ENCODE assay signal across 32 mouse cellular contexts in the genomic region with DNA sequence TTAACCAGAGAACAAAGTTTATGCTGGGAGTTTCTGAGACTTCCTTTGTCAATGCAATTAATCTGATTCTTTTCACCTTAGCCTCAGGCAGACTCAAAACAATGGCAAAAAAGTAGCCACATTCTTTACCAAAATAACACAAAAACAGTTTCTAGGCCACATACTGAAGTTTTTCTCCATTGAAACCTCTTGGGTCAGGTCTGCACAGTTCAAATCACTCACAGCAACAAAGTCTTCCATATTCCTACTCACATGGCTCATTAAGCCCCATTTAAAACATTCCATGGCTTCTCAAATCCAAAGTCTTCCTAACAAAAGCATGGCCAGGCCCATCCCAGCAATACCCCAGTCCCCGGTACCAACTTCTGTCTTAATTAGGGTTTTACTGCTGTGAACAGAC.
"Had no signal": no experiment of that assay in that cellular context is flagged by ENCODE, and none has a peak within 500 bp of the region (broad histone marks: within the 10 kb centered on the region; RNA-seq: fewer than 3 reads in every experiment).

No protein-coding gene starts in this region.

- H3K4me1 ChIP-seq: limb, embryonic 10.5 days; limb, embryonic 12.5 days; limb, embryonic 13.5 days; limb, embryonic 15.5 days; liver, embryonic 12.5 days; liver, embryonic 13.5 days; lung, embryonic 15.5 days; megakaryocyte, embryonic 14.5 days; midbrain, embryonic 10.5 days; midbrain, embryonic 12.5 days; midbrain, embryonic 13.5 days; midbrain, embryonic 15.5 days; neural tube, embryonic 12.5 days had no signal

- H3K27ac ChIP-seq: limb, embryonic 10.5 days; limb, embryonic 12.5 days; limb, embryonic 13.5 days; limb, embryonic 15.5 days; liver, embryonic 12.5 days; liver, embryonic 13.5 days; liver, embryonic 14.5 days; liver, embryonic 15.5 days; lung, embryonic 15.5 days; macrophage; midbrain, embryonic 10.5 days; midbrain, embryonic 12.5 days; midbrain, embryonic 13.5 days; midbrain, embryonic 15.5 days; neural tube, embryonic 12.5 days had no signal

- H3K4me2 ChIP-seq: limb, embryonic 12.5 days; limb, embryonic 13.5 days; limb, embryonic 15.5 days; liver, embryonic 11.5 days; liver, embryonic 12.5 days; liver, embryonic 13.5 days; liver, embryonic 15.5 days; lung, embryonic 14.5 days; lung, embryonic 15.5 days; midbrain, embryonic 11.5 days; midbrain, embryonic 12.5 days; midbrain, embryonic 13.5 days; midbrain, embryonic 15.5 days; neural tube, embryonic 12.5 days had no signal

- H3K9ac ChIP-seq: limb, embryonic 12.5 days; limb, embryonic 13.5 days; limb, embryonic 15.5 days; liver, embryonic 12.5 days; liver, embryonic 13.5 days; liver, embryonic 14.5 days; liver, embryonic 15.5 days; liver, postnatal 0 days; lung, embryonic 14.5 days; lung, embryonic 15.5 days; midbrain, embryonic 12.5 days; midbrain, embryonic 13.5 days; midbrain, embryonic 15.5 days; neural tube, embryonic 12.5 days had no signal

- H3K9me3 ChIP-seq: limb, embryonic 10.5 days; limb, embryonic 12.5 days; limb, embryonic 13.5 days; limb, embryonic 15.5 days; liver, embryonic 12.5 days; liver, embryonic 13.5 days; liver, embryonic 15.5 days; lung, embryonic 15.5 days; megakaryocyte, embryonic 14.5 days; midbrain, embryonic 10.5 days; midbrain, embryonic 12.5 days; midbrain, embryonic 13.5 days; midbrain, embryonic 15.5 days; neural tube, embryonic 12.5 days had no signal

- DNase-seq: left cerebral cortex, postnatal 4 days; liver; liver, embryonic 13.5 days; liver, postnatal 0 days; lung, adult 18-20 months; lung, adult 2 months; lung, embryonic 14.5 days; lung, postnatal 10 days; lung, postnatal 14 days; lung, postnatal 36 days; lung, postnatal 4 days; midbrain, embryonic 14.5 days had no signal

- H3K36me3 ChIP-seq: liver, embryonic 13.5 days; liver, embryonic 15.5 days had no signal

- H3K27me3 ChIP-seq: limb, embryonic 12.5 days; limb, embryonic 13.5 days; limb, embryonic 15.5 days; liver, embryonic 12.5 days; liver, embryonic 13.5 days; liver, embryonic 15.5 days; lung, embryonic 15.5 days; megakaryocyte, embryonic 14.5 days; midbrain, embryonic 12.5 days; midbrain, embryonic 13.5 days; midbrain, embryonic 15.5 days; neural tube, embryonic 12.5 days had no signal

- ATAC-seq: liver, embryonic 12.5 days; liver, postnatal 0 days; lung, postnatal 0 days; midbrain, embryonic 13.5 days; midbrain, embryonic 15.5 days; midbrain, embryonic 16.5 days had no signal

- H3K4me3 ChIP-seq: limb, embryonic 10.5 days; limb, embryonic 12.5 days; limb, embryonic 13.5 days; limb, embryonic 15.5 days; liver, embryonic 12.5 days; liver, embryonic 13.5 days; liver, embryonic 15.5 days; lung, embryonic 15.5 days; megakaryocyte, embryonic 14.5 days; midbrain, embryonic 10.5 days; midbrain, embryonic 12.5 days; midbrain, embryonic 13.5 days; midbrain, embryonic 15.5 days; myocyte; neural tube, embryonic 12.5 days had no signal
